Mouse (Mus musculus): ENCODE measurements around the gene Pxmp2. TPM values are rescaled to one million over a fixed set of nuclear protein-coding genes. Genes with fewer than 3 reads are reported as not detected.

The Pxmp2 gene
- total RNA-seq, 2 experiments from 2014 or later = 95.2 to 96.5 TPM

- DNase-seq (ENCODE audit: low spot score) = no peak
- intact Hi-C loops (cut with DNase I) = no loop called here
Measured at GRCm38 (mm10) chr5:110232346-110232745, 53.6 kb downstream of the Pxmp2 start.

DNA sequence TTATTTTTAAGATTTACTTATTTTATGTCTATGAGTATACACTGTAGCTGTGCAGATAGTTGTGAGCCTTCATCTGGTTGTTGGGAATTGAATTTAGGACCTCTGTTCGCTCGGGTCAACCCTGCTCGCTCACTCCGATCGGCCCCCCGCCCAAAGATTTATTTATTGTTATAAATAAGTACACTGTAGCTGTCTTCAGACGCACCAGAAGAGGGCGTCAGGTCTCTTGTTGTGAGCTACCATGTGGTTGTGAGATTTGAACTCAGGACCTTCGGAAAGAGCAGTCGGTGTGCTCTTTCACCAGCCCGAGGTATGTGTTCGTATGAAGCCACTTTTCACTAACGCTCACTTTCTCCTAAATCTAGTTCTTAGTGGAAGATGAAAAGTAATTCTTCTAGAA lies 54.3 kb downstream of the Pxmp2 start:
- no peak for DNase-seq (ENCODE audit: low spot score)
- intact Hi-C loops (cut with DNase I) = no loop called here

DNA sequence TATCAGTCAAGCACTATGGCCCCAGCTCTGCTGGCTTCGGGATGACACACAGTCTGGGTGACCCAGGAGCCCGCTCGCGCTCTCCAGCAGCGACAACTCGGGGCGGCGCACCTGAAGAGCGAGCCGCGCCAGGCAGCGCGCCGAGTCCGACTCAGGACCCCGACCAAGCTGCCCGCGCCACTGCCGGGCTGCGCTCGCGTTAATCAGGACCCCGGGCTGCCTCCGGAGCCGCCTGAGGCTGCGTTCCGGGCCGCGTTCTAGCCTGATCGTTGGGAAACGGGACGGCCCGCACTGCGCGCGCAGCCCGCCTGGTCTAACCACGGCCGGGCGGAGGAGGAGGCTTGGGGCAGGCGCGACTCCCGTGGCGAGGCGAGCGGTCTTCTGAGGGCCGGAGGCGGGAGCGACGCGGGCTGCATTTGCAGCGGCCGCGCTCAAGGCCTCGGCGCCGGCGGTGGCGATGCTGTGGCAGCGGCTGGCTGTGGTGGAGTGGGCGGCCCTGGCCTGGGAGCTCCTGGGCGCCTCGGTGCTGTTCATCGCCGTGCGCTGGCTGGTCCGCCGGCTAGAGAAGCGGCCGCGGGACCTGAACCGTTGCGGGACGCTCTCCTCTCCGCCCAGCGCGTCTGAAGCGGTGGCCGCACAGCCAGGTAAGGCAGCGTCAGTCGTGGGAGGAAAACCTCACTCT lies 55.1 kb downstream of the Pxmp2 start, which contains the start of gene Ankle2:
TSS of gene Ankle2 (plus strand) at position 225 of the 682 bp plus-strand sequence.
- intact Hi-C loops (cut with DNase I) = no loop called here
- peak; percentile 81 for DNase-seq (ENCODE audit: low spot score)

- DNase-seq (ENCODE audit: low spot score) = no peak
- intact Hi-C loops (cut with DNase I) = no loop called here
Measured at GRCm38 (mm10) chr5:110230401-110230779, 55.6 kb downstream of the Pxmp2 start.

DNA sequence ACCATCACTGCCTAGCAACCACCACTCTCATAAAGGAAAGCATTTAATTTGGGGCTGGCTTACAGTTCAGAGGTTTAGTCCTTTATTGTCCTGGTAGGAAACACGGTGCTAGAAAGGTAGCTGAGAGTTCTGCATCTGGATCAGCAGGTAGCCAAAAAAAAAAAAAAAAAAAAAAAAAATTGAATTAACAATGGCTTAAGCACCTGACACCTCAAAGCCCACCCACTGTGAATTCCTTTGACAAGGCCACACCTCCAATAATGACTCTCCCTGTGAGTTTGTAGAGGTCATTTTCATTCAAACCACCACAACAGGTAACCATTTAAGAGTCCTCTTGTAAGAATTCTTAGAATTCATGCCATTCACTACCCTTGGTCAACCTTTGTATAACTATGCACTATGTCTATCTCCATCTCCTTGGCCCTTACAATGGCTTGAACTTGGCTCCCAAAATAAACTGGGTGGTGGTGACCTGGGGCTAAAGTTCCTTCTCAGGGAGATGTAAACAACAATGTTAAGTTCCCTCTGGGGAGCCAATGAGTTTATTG lies 58.6 kb downstream of the Pxmp2 start:
- intact Hi-C loops (cut with DNase I) = no loop called here

GRCm38 (mm10) chr5:110225056-110225455 lies 60.9 kb downstream of the Pxmp2 start:
- no peak for DNase-seq (ENCODE audit: low spot score)
- intact Hi-C loops (cut with DNase I) = no loop called here

More for the DNA sequence above, 58.6 kb downstream of the Pxmp2 start:
- DNase-seq (ENCODE audit: low spot score) = no peak

Other genes starting within 250 kb of the Pxmp2 start
- 1 to 10 TPM; 1.2 to 2.6 TPM for gene Gm17655, start 213.7 kb downstream of the Pxmp2 start, total RNA-seq (2021)
- gene Gm35315, start 191.8 kb downstream of the Pxmp2 start, total RNA-seq (2021) = not detected
- not detected for gene Plcxd1, start 186.2 kb downstream of the Pxmp2 start, total RNA-seq (2021)
- gene Gtpbp6, start 178.0 kb downstream of the Pxmp2 start, total RNA-seq (2021) = 10 to 100 TPM; 27.6 to 31.0 TPM
- gene Zfp605, start 176.1 kb downstream of the Pxmp2 start, total RNA-seq (2021) = 1 to 10 TPM; 2.7 to 3.1 TPM
- gene Chfr, start 150.3 kb downstream of the Pxmp2 start, total RNA-seq (2021) = 10 to 100 TPM; 14.8 to 17.1 TPM
- gene Golga3, start 109.5 kb downstream of the Pxmp2 start, total RNA-seq (2021) = 10 to 100 TPM; 46.2 to 47.0 TPM
- gene Ankle2, start 55.2 kb downstream of the Pxmp2 start, total RNA-seq (2021) = 10 to 100 TPM; 25.8 to 29.3 TPM
- gene Pgam5, start 16.3 kb downstream of the Pxmp2 start, total RNA-seq (2021) = 10 to 100 TPM; 30.2 to 34.7 TPM
- 1 to 10 TPM; 1.8 to 2.3 TPM for gene Pole, start 120 bp upstream of the Pxmp2 start, total RNA-seq (2021)
- not detected for gene P2rx2, start 57.0 kb upstream of the Pxmp2 start, total RNA-seq (2021)
- not detected for gene Lrcol1, start 58.5 kb upstream of the Pxmp2 start, total RNA-seq (2021)
- gene Fbrsl1, start 162.3 kb upstream of the Pxmp2 start, total RNA-seq (2021) = 10 to 100 TPM; 43.1 to 48.6 TPM